Mouse (Mus musculus) liver, embryonic 14.5 days (tissue): ENCODE measurements around the gene Olfr1437. TPM values are rescaled to one million over a fixed set of nuclear protein-coding genes. Genes with fewer than 3 reads are reported as not detected.
"Not testable (repeated sequence)": the region's sequence is repeated elsewhere in the genome, so short reads cannot be mapped to it uniquely, and the experiment has no call there.

Source experiments
- ATAC-seq: fragments of 200-750 bp; cut with Nextera tagmentation; 2 replicates; pipeline ENCODE4 v1.8.0; 2017; ENCODE audit warnings: moderate number of reproducible peaks, mild to moderate bottlenecking, moderate library complexity; ENCODE audit not compliant: insufficient read depth
- DNase-seq, 3 experiments: peaks; one replicate each; pipeline ENCODE4 v3.0.0-alpha.2; 2012 to 2013; ENCODE audit warnings: low read depth in 3 of 3, low spot score in 3 of 3
- H3K27ac ChIP-seq: fragments of 300-500 bp; sonication (generic); 2 replicates; pipeline ENCODE4 v1.5.1; 2014; ENCODE audit warnings: moderate library complexity, mild to moderate bottlenecking, control low read depth, inconsistent platforms
- H3K27me3 ChIP-seq: fragments of 300-500 bp; sonication (generic); 2 replicates; pipeline ENCODE4 v1.6.1; 2014; ENCODE audit warnings: mild to moderate bottlenecking, low read length, moderate library complexity; ENCODE audit not compliant: control insufficient read depth, insufficient read depth
- H3K36me3 ChIP-seq: fragments of 300-500 bp; sonication (generic); replicated peaks from 2 replicates; pipeline ENCODE4 v1.6.1; 2014; ENCODE audit warnings: low read depth; ENCODE audit not compliant: control insufficient read depth, insufficient read depth
- H3K4me1 ChIP-seq, 2 experiments: fragments of 200-500 bp in 1 of 2; fragments of 300-500 bp in 1 of 2; sonication (generic) in 1 of 2; replicated peaks; 2 replicates each; pipeline ENCODE4 v1.6.1; 2012 to 2014; ENCODE audit warnings: antibody characterized with exemption in 1 of 2, inconsistent platforms in 1 of 2, low read length in 1 of 2; ENCODE audit not compliant: control insufficient read depth in 2 of 2, insufficient read depth in 2 of 2
- H3K4me2 ChIP-seq: fragments of 300-500 bp; sonication (generic); 2 replicates; pipeline ENCODE4 v1.6.1; 2014; ENCODE audit warnings: low read depth, mild to moderate bottlenecking, control low read depth, moderate library complexity
- H3K4me3 ChIP-seq, 2 experiments: fragments of 200-500 bp in 1 of 2; fragments of 300-500 bp in 1 of 2; sonication (generic) in 1 of 2; 2 replicates each; pipeline ENCODE4 v1.5.1; 2012 to 2014; ENCODE audit warnings: low read depth in 2 of 2, low read length in 2 of 2, mild to moderate bottlenecking in 2 of 2, control low read depth in 1 of 2, inconsistent platforms in 1 of 2, moderate library complexity in 1 of 2; ENCODE audit not compliant: insufficient read depth in 1 of 2
- H3K9ac ChIP-seq: fragments of 300-500 bp; sonication (generic); replicated peaks from 2 replicates; pipeline ENCODE4 v1.6.1; 2014; ENCODE audit warnings: mild to moderate bottlenecking, control low read depth, moderate library complexity
- H3K9me3 ChIP-seq: fragments of 300-500 bp; sonication (generic); 2 replicates; pipeline ENCODE4 v1.6.1; 2016; ENCODE audit warnings: low read length, mixed read lengths; ENCODE audit not compliant: control insufficient read depth
- CTCF ChIP-seq: IDR thresholded peaks from 2 replicates; pipeline ENCODE4 v1.5.1; 2016; ENCODE audit warnings: antibody characterized with exemption, low read depth, control low read depth
- EP300 ChIP-seq: IDR thresholded peaks from 2 replicates; pipeline ENCODE4 v1.6.1; 2016; ENCODE audit warnings: antibody characterized with exemption, low read depth
- WGBS: fragments of 180-500 bp; shearing (Covaris S2); extraction: QIAGEN DNeasy Blood & Tissue Kit; methylation state at CpG from one replicate; pipeline ENCODE4 v1.1.7; 2014; ENCODE audit not compliant: insufficient replicate concordance; 5-methylcytosine and 5-hydroxymethylcytosine counted together
- polyA plus RNA-seq, 2 experiments: library from polyadenylated mRNA; depleted of rRNA in 1 of 2; stranded (reverse) in 1 of 2; unstranded in 1 of 2; fragments of >200 nt; fragmentation: Nextera tagmentation in 1 of 2; extraction: Ambion mirVana in 1 of 2; gene quantifications; 2 replicates each; pipeline versions ENCODE4 v1.2.1 to v1.2.3; 2012 to 2014

Olfr1437 gene
- not detected in 2 replicates for polyA plus RNA-seq (2012; rRNA removed)
- polyA plus RNA-seq (2014; fragmentation: Nextera tagmentation; extraction: Ambion mirVana): not detected in 2 replicates

DNA sequence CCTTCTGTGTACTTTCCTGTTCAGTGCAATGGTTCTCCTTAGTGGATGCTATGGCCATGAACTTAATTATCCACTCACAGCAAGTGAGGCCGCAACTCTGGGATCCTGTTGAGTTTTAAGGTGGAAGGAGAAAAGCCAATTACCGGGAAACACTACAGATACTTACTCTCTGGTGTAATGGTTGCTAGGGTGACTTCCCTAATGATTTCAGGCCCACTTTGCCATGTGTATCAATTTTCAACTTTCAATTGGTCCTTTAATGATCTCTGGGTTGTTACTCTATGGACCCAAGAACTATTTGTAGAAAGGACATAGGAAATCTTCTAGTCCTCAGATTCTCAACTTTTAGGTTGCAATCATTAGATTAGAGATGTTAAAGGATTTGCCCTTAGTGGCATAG lies at the start of gene Olfr1437:
Gene Olfr1437 (minus strand): TSS at position 101 of the 400 bp plus-strand sequence.
- ATAC-seq: no peak
- DNase-seq: no peak
- H3K4me2 ChIP-seq: no peak within 1 kb of the TSS
- no peaks in the 10 kb centered on the region for H3K36me3 ChIP-seq
- H3K9ac ChIP-seq: no peak within 1 kb of the TSS
- no peak within 1 kb of the TSS for H3K4me3 ChIP-seq
- no peak within 1 kb of the TSS for H3K27ac ChIP-seq
- H3K27me3 ChIP-seq: no peaks in the 10 kb centered on the region
- TF ChIP-seq CTCF: no peak
- TF ChIP-seq EP300: no peak
- WGBS: 58% methylated on average over 2 of the region's 2 CpGs
- H3K4me1 ChIP-seq: no peaks in the 10 kb centered on the region
- H3K9me3 ChIP-seq: no peaks in the 10 kb centered on the region

DNA sequence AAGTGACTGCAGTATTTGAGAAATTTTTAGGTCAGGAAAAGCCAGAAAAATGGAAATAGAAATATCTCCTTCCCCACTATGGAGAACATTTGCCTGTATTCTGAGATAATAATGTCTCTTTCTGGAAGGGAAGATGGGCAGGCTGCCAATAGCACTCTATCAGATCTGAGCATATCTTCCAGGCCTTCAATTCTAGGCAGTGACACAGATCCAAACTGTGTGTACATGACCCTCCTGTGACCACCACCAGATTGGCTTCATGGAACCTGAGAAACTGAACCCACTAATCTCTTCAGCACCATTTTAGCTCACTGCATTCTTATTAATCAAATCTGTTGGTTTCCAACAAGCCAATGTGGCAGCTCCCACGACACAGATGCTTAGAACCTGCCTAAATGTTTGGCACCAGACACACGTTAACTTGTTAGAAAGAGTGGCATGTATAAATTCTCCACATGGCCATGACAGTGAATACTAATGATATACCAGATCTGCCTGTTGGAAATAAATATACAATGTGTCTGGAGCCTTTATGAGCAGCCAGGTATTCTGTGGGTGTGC lies 49.6 kb upstream of the Olfr1437 start:
- Histone ChIP-seq H3K36me3 (no peaks in the 10 kb centered on the region), H3K27me3 (no peaks in the 10 kb centered on the region), H3K9me3 (no peaks in the 10 kb centered on the region), H3K4me1 (no peaks in the 10 kb centered on the region), H3K4me2 (no peak overlapping the region), H3K9ac (no peak overlapping the region), H3K4me3 (no peak overlapping the region), H3K27ac (no peak overlapping the region)
- DNase-seq (no peak), ATAC-seq (no peak)
- WGBS: 34% methylated on average over 2 of the region's 2 CpGs
- TF ChIP-seq CTCF: no peak

DNA sequence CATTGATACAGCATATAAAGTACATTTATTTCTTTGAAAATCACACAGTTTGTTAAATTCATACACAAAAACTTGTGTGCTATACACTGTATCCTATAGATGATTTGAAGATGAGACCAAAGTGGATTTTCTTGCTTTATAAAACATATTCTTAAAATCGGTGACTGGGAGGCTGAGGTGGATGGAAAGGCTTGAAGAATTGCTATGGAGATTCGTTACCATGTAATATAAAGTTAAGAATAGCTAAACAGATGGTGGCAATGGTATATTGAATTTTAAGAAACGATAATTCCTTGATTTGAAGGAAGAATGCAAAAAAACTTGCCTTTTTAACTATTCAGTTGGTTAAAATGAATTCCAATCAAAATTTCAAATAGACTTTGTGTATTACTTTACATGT lies 48.1 kb upstream of the Olfr1437 start:
- H3K4me2 ChIP-seq: no peak overlapping the region
- no peaks in the 10 kb centered on the region for H3K36me3 ChIP-seq
- TF ChIP-seq EP300: no peak
- TF ChIP-seq CTCF: no peak
- H3K9me3 ChIP-seq: no peaks in the 10 kb centered on the region
- no peak overlapping the region for H3K4me3 ChIP-seq
- ATAC-seq (no peak), DNase-seq (no peak)
- H3K27ac ChIP-seq: no peak overlapping the region
- H3K9ac ChIP-seq: no peak overlapping the region
- 30% methylated on average over 3 of the region's 3 CpGs for WGBS
- no peaks in the 10 kb centered on the region for H3K27me3 ChIP-seq
- no peaks in the 10 kb centered on the region for H3K4me1 ChIP-seq

GRCm38 (mm10) chr19:12335810-12336209 lies 10.9 kb upstream of the Olfr1437 start, which contains the start of gene Olfr1438-ps1:
Olfr1438-ps1 (minus strand) TSS chr19:12335910.
- Histone ChIP-seq H3K9me3 (no peaks in the 10 kb centered on the region), H3K4me2 (no peak within 1 kb of the TSS), H3K27ac (no peak within 1 kb of the TSS), H3K4me3 (no peak within 1 kb of the TSS), H3K36me3 (no peaks in the 10 kb centered on the region), H3K27me3 (no peaks in the 10 kb centered on the region), H3K4me1 (no peaks in the 10 kb centered on the region), H3K9ac (no peak within 1 kb of the TSS)
- TF ChIP-seq EP300 (no peak), CTCF (no peak)
- DNase-seq (no peak), ATAC-seq (no peak)
- 58% methylated on average over 3 of the region's 3 CpGs for WGBS

DNA sequence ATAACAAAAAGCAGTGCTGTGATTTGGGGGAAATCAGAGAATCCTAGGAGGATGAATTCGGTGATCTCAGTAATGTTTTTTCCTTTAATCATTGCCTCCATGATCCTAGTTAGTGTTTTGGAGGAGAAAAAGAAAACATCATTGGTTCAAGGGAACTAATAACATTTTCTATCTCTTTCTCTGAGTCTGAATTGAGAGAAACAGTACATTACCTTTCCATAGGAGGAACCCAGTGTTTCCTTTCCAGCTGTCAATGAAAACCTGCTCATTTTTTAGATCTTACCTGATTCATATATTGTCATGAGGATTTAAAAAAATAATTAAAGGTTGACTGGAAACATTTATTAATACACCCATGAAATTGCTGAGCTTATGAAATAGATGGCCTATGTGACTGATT lies 25.9 kb downstream of the Olfr1437 start, which contains the start of gene Olfr1436:
Gene Olfr1436 (minus strand): TSS at position 101 of the 400 bp plus-strand sequence.
- WGBS: 45% methylated on average over 1 of the region's 1 CpGs
- not testable (repeated sequence) for H3K9me3 ChIP-seq, H3K36me3 ChIP-seq, H3K4me1 ChIP-seq, H3K9ac ChIP-seq, DNase-seq, H3K4me3 ChIP-seq, H3K4me2 ChIP-seq, H3K27me3 ChIP-seq, H3K27ac ChIP-seq, ATAC-seq
